10 mouse cellular contexts compared by ENCODE assay signal in the genomic region with DNA sequence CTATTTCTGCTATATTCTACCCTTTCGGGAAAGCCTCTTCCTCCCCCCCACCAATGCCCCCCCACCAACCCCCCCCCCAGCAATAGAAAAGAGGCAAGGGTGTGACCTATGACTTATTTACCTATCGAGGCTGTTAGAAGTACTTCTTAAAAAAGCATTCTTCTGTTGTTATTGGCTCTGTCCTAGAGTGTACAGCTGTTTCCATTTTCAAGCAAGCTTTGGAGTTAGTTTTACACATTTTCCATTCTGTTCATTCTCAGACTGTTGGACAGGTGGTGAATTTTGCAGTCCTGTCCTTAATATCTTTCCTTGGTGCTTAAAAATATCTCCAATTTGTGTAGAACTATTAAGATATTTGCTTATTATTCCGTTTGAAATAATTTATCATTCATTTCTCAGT.
"Had no signal": no experiment of that assay in that cellular context is flagged by ENCODE, and none has a peak within 500 bp of the region (broad histone marks: within the 10 kb centered on the region; RNA-seq: fewer than 3 reads in every experiment).

No protein-coding gene starts in this region.

- H3K27ac ChIP-seq: limb, embryonic 12.5 days; liver, embryonic 15.5 days had no signal

- H3K4me1 ChIP-seq: liver, embryonic 15.5 days had no signal

- H3K4me2 ChIP-seq: limb, embryonic 12.5 days; liver, embryonic 11.5 days; liver, embryonic 15.5 days had no signal

- H3K9me3 ChIP-seq: limb, embryonic 12.5 days; liver, embryonic 15.5 days; midbrain, embryonic 10.5 days had no signal

- H3K27me3 ChIP-seq: limb, embryonic 12.5 days; liver, embryonic 15.5 days had no signal

- ATAC-seq: lung, postnatal 0 days had no signal

- DNase-seq: kidney, adult 9 months; kidney, postnatal 36 days; lung, adult 2 months; lung, postnatal 36 days; thymus, postnatal 36 days had no signal

- H3K36me3 ChIP-seq: limb, embryonic 12.5 days; liver, embryonic 15.5 days; midbrain, embryonic 10.5 days had no signal

- H3K4me3 ChIP-seq: limb, embryonic 12.5 days; liver, embryonic 15.5 days; midbrain, embryonic 10.5 days had no signal

- H3K9ac ChIP-seq: limb, embryonic 12.5 days; liver, embryonic 15.5 days had no signal
